Mouse (Mus musculus) liver, embryonic 15.5 days (tissue): ENCODE data around the gene Bglap2. TPM values are rescaled to one million over a fixed set of nuclear protein-coding genes. Genes with fewer than 3 reads are reported as not detected.

ENCODE experiments used
- ATAC-seq: fragments of 200-750 bp; cut with Nextera tagmentation; 2 replicates; pipeline ENCODE4 v1.8.0; 2017; ENCODE audit warnings: moderate number of reproducible peaks, mild to moderate bottlenecking, moderate library complexity; ENCODE audit not compliant: insufficient read depth
- H3K27ac ChIP-seq: fragments of 300-500 bp; sonication (generic); replicated peaks from 2 replicates; pipeline ENCODE4 v1.5.1; 2015; ENCODE audit warnings: mild to moderate bottlenecking, inconsistent platforms
- H3K27me3 ChIP-seq: fragments of 300-500 bp; sonication (generic); 2 replicates; pipeline ENCODE4 v1.6.1; 2015; ENCODE audit warnings: mild to moderate bottlenecking, inconsistent platforms
- H3K36me3 ChIP-seq: fragments of 300-500 bp; sonication (generic); replicated peaks from 2 replicates; pipeline ENCODE4 v1.6.1; 2015; ENCODE audit warnings: moderate library complexity, mild to moderate bottlenecking, inconsistent platforms
- H3K4me1 ChIP-seq: fragments of 300-500 bp; sonication (generic); replicated peaks from 2 replicates; pipeline ENCODE4 v1.6.1; 2015; ENCODE audit warnings: inconsistent platforms
- H3K4me2 ChIP-seq: fragments of 300-500 bp; sonication (generic); 2 replicates; pipeline ENCODE4 v1.6.1; 2015; ENCODE audit warnings: moderate library complexity, mild to moderate bottlenecking, inconsistent platforms
- H3K4me3 ChIP-seq: fragments of 300-500 bp; sonication (generic); replicated peaks from 2 replicates; pipeline ENCODE4 v1.5.1; 2015; ENCODE audit warnings: mild to moderate bottlenecking, inconsistent platforms
- H3K9ac ChIP-seq: fragments of 300-500 bp; sonication (generic); 2 replicates; pipeline ENCODE4 v1.6.1; 2015; ENCODE audit warnings: moderate library complexity, mild to moderate bottlenecking, inconsistent platforms
- H3K9me3 ChIP-seq: fragments of 300-500 bp; sonication (generic); replicated peaks from 2 replicates; pipeline ENCODE4 v1.6.1; 2016; ENCODE audit warnings: inconsistent platforms
- WGBS: fragments of 180-500 bp; shearing (Covaris S2); methylation state at CpG from one replicate; pipeline ENCODE4 v1.1.7; 2015; ENCODE audit warnings: mixed read lengths; ENCODE audit not compliant: insufficient replicate concordance; 5-methylcytosine and 5-hydroxymethylcytosine counted together
- polyA plus RNA-seq: library from polyadenylated mRNA; unstranded; fragments of >200 nt; fragmentation: Nextera tagmentation; extraction: Ambion mirVana; gene quantifications from 2 replicates; pipeline ENCODE4 v1.2.1, GENCODE M21; 2015

Bglap2 gene
- polyA plus RNA-seq, 1 experiment from 2014 or later, result not detected

DNA sequence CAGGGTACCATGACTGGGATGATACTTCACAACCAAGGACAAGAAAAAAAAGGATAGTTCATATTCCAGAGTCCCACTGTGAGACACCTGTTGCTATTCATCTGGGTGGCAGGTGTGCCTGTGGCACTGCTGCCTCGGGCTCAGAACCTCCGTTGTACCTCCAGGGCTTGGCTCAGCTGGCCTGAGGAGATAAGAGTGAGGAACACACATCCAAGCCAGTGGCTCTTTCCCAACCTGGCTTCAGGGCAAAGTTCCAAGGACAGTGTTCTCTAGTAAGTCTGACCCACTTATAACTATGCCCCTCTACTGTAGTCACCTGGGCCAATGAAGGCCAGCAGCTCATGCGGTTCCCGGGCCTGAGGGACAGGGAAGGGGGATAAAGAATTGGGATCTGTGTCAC is 33.2 kb upstream of the Bglap2 start:
- Histone ChIP-seq H3K9me3 (no peaks in the 10 kb centered on the region), H3K27me3 (no peaks in the 10 kb centered on the region), H3K4me3 (peak overlapping the region; percentile 17; the same call in 1 of the 2 replicates), H3K9ac (peak overlapping the region; percentile 41), H3K4me2 (peak overlapping the region; percentile 84), H3K27ac (peak overlapping the region; percentile 90), H3K36me3 (peaks cover 47% of the 10 kb centered on the region), H3K4me1 (peaks cover 91% of the 10 kb centered on the region)
- peak; percentile 42; the same call in 1 of the 2 replicates for ATAC-seq
- WGBS, result 51% methylated on average over 4 of the region's 4 CpGs

DNA sequence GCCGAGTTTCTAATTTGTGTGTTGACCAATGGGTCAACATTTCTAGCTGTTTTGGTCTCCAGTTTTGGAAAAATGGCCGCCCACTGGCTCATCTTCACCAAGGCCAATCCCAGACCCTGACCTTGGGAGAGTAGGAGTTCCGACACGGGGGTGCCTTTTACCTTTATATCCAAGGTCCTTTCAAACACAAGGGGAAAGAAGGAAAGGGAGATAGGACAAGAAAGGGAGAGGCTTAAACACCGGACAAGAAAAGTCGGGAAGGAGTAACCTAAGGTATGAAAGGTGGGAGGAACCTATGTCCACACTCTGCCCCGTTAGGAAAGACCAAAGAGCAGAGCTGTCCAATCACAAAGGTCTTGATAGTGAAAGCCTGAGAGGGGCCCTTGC is 32.1 kb upstream of the Bglap2 start:
- peak overlapping the region; percentile 90 for H3K27ac ChIP-seq
- H3K9me3 ChIP-seq, result no peaks in the 10 kb centered on the region
- 22% methylated on average over 7 of the region's 7 CpGs for WGBS
- H3K4me2 ChIP-seq, result peak overlapping the region; percentile 84
- H3K27me3 ChIP-seq, result no peaks in the 10 kb centered on the region
- H3K4me3 ChIP-seq, result peak overlapping the region; percentile 74
- H3K36me3 ChIP-seq, result peaks cover 36% of the 10 kb centered on the region
- H3K9ac ChIP-seq, result peak overlapping the region; percentile 68
- ATAC-seq, result no peak
- peaks cover 88% of the 10 kb centered on the region for H3K4me1 ChIP-seq

- H3K4me2 ChIP-seq, result peak within 1 kb of the TSS; percentile 84
- peak within 1 kb of the TSS; percentile 90 for H3K27ac ChIP-seq
- WGBS, result under 1% methylated on average over 54 of the region's 54 CpGs
- peak within 1 kb of the TSS; percentile 68 for H3K9ac ChIP-seq
- H3K4me3 ChIP-seq, result peak within 1 kb of the TSS; percentile 74
- no peaks in the 10 kb centered on the region for H3K9me3 ChIP-seq
- ATAC-seq, result peak; percentile 91
- H3K4me1 ChIP-seq, result peaks cover 82% of the 10 kb centered on the region
- no peaks in the 10 kb centered on the region for H3K27me3 ChIP-seq
- peaks cover 35% of the 10 kb centered on the region for H3K36me3 ChIP-seq
These were observed 31.5 kb upstream of the Bglap2 start, which contains the start of gene Pmf1 for GRCm38 (mm10) chr3:88409741-88410644. Pmf1 (minus strand) TSS chr3:88410331.

DNA sequence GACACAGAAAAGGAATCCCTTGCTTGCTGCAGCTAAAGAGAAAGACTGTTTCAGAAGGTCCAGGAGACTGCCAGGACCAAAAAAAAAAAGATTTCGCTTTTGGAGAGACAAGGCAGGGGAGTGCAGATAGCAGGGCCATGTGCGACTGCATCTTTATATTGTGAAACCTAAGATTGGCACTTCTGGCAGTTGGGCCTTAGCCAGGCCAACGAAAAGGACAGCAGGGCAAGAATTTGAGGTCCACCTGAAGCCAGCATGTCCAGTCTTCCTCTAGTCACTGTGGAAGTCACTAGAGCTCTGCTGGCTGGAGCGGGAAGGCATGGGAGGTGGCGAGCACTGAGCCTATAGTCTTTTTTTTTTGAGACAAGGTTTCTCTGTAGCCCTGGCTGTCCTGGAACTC is 30.5 kb upstream of the Bglap2 start:
- no peaks in the 10 kb centered on the region for H3K27me3 ChIP-seq
- H3K36me3 ChIP-seq, result peaks cover 28% of the 10 kb centered on the region
- H3K4me3 ChIP-seq, result peak overlapping the region; percentile 74
- ATAC-seq, result no peak
- H3K9me3 ChIP-seq, result no peaks in the 10 kb centered on the region
- H3K4me2 ChIP-seq, result peak overlapping the region; percentile 84
- H3K9ac ChIP-seq, result peak overlapping the region; percentile 68
- WGBS, result 29% methylated on average over 5 of the region's 5 CpGs
- H3K4me1 ChIP-seq, result peaks cover 73% of the 10 kb centered on the region
- H3K27ac ChIP-seq, result peak overlapping the region; percentile 90

DNA sequence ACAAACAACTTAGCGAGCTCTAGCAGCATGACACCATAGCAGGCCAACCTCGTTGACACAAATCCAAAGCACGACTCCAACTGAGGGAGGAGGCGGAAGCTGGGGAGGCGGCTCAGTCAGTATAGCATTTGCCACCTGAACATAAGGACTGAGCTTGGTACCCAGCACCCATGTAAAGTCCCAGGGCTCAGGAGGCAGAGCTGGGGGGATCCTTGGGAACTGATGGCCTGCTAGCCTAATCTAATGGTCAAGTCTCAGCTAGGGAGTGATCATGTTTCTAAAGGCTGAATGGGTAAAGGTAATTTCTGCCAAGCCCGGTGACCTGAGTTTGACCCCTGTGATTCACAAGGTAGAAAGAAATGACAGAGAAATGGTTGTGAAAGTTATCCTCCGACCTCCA is 29.0 kb upstream of the Bglap2 start:
- no peak overlapping the region for H3K9ac ChIP-seq
- ATAC-seq, result no peak
- H3K36me3 ChIP-seq, result peaks cover 27% of the 10 kb centered on the region
- H3K4me1 ChIP-seq, result peaks cover 60% of the 10 kb centered on the region
- no peak overlapping the region for H3K4me3 ChIP-seq
- 55% methylated on average over 7 of the region's 7 CpGs for WGBS
- no peaks in the 10 kb centered on the region for H3K9me3 ChIP-seq
- H3K27me3 ChIP-seq, result no peaks in the 10 kb centered on the region
- H3K27ac ChIP-seq, result no peak overlapping the region; the same call in 1 of the 2 replicates
- H3K4me2 ChIP-seq, result peak overlapping the region; percentile 84; the same call in 1 of the 2 replicates

DNA sequence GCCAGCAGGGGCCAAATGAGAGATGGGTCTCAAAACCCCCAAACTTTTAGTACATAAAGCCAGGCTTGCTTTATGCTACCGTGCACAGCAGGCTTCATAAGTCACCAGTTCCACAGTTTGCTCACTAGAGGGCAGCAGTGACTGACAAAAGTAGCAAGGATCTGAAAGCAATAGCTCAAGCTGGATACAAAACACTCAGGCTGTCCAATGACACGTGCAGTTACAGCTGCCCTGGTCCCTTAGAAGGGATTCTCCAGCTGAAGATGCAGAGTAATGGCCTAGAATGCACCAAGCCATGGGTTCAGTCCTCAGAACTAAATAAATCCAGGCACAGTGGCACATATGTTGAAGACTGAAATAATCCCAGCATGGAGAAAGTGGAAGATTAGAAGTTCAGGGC is 28.6 kb upstream of the Bglap2 start:
- Histone ChIP-seq H3K4me2 (no peak overlapping the region; the same call in 1 of the 2 replicates), H3K27ac (no peak overlapping the region), H3K36me3 (peaks cover 27% of the 10 kb centered on the region), H3K9ac (no peak overlapping the region), H3K9me3 (no peaks in the 10 kb centered on the region), H3K4me1 (peaks cover 58% of the 10 kb centered on the region), H3K27me3 (no peaks in the 10 kb centered on the region), H3K4me3 (no peak overlapping the region)
- WGBS, result 4% methylated on average over 2 of the region's 2 CpGs
- no peak for ATAC-seq

GRCm38 (mm10) chr3:88403522-88404230 is 25.2 kb upstream of the Bglap2 start:
- no peaks in the 10 kb centered on the region for H3K27me3 ChIP-seq
- no peak overlapping the region for H3K9ac ChIP-seq
- no peak for ATAC-seq
- H3K4me3 ChIP-seq, result no peak overlapping the region
- 83% methylated on average over 10 of the region's 10 CpGs for WGBS
- H3K4me1 ChIP-seq, result peaks cover 31% of the 10 kb centered on the region
- no peaks in the 10 kb centered on the region for H3K9me3 ChIP-seq
- no peak overlapping the region for H3K27ac ChIP-seq
- no peak overlapping the region for H3K4me2 ChIP-seq
- H3K36me3 ChIP-seq, result peaks cover 50% of the 10 kb centered on the region

GRCm38 (mm10) chr3:88398666-88399065 is 20.2 kb upstream of the Bglap2 start:
- Histone ChIP-seq H3K27me3 (no peaks in the 10 kb centered on the region), H3K27ac (no peak overlapping the region), H3K9ac (no peak overlapping the region), H3K4me2 (no peak overlapping the region), H3K4me1 (peaks cover 4% of the 10 kb centered on the region; the same call in 1 of the 2 replicates), H3K9me3 (no peaks in the 10 kb centered on the region), H3K4me3 (no peak overlapping the region), H3K36me3 (peaks cover 79% of the 10 kb centered on the region)
- no peak for ATAC-seq
- WGBS, result 82% methylated on average over 2 of the region's 2 CpGs

DNA sequence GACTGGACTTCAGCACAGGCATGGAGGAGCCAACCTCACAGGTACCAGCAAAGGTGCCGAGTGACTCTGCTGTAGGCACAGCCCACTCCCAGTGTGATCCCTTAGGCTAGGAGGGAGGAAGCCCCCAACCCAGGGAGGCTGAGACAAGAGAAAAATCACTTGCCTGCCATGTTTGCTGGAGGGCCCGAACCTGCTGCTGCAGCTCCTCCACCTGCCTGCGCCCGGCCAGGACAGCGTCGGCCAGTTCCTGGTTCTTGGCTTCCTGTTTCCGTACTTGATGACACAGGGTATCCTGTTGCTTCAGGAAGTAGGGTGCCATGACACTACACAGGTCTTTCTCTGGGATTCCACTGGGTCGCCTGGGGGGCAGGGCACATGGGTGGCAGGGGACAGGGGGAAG is 17.2 kb upstream of the Bglap2 start:
- no peaks in the 10 kb centered on the region for H3K9me3 ChIP-seq
- H3K4me3 ChIP-seq, result no peak overlapping the region
- H3K27ac ChIP-seq, result no peak overlapping the region
- H3K36me3 ChIP-seq, result peaks cover 63% of the 10 kb centered on the region
- H3K4me2 ChIP-seq, result no peak overlapping the region
- 74% methylated on average over 8 of the region's 8 CpGs for WGBS
- no peaks in the 10 kb centered on the region for H3K4me1 ChIP-seq
- no peaks in the 10 kb centered on the region for H3K27me3 ChIP-seq
- no peak for ATAC-seq
- H3K9ac ChIP-seq, result no peak overlapping the region

DNA sequence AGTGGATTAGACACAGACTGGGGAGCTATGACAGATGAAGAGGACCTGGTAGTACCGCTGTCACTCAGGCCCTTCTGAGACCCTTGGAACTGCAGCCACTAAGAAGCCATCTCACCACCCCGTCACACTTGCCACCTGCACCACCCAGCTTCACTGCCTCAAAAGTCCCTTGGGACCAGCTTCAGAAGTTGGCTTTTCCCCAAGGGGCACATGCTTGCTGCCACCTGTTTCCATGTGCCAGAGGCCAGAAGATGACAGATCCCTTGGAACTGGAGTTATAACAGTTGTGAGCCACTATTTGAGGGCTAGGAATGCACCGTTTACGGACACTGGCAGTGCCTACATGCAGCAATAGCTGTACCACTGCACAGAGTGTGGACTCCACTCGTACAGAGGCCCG is 16.8 kb upstream of the Bglap2 start:
- Histone ChIP-seq H3K36me3 (peaks cover 65% of the 10 kb centered on the region), H3K9me3 (no peaks in the 10 kb centered on the region), H3K27me3 (no peaks in the 10 kb centered on the region), H3K9ac (no peak overlapping the region), H3K4me1 (no peaks in the 10 kb centered on the region), H3K4me3 (no peak overlapping the region), H3K27ac (no peak overlapping the region), H3K4me2 (no peak overlapping the region)
- no peak for ATAC-seq
- WGBS, result 88% methylated on average over 6 of the region's 6 CpGs

DNA sequence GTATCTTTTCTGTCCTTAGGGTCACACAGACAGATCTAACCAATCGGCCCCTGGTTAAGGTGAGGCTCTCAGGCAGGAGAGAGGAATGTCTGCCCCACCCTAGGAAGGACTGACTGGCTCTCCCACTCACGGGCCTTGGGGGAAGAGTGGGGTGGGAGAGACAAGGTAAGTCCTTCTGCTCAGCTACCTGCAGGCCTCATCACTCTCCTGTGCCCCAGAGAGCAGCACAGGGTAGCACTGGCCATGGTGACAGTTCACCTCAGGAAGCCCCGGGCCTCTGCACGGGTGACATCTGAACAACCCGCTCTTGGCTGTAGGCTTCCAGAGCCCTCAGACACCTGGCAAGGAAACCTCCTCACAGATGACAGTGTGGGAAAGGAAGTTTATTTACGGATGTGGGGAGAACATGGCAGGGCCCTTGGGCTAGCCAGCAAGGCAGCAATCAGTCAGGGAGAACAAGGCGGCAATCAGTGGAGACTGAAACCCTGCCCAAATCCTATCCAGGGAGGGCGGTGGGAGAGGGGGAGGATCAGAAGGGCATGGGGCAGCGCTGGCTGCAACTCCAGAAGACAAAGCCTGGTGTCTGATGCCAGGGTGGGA is 15.4 kb upstream of the Bglap2 start:
- Histone ChIP-seq H3K9me3 (no peaks in the 10 kb centered on the region), H3K4me2 (no peak overlapping the region), H3K4me3 (no peak overlapping the region), H3K27ac (no peak overlapping the region), H3K9ac (no peak overlapping the region), H3K4me1 (no peaks in the 10 kb centered on the region), H3K27me3 (no peaks in the 10 kb centered on the region), H3K36me3 (peaks cover 55% of the 10 kb centered on the region)
- WGBS, result 82% methylated on average over 9 of the region's 9 CpGs
- no peak for ATAC-seq
